Mouse (Mus musculus): ENCODE data around the gene Ube2i.
A peak's percentile ranks its signal among the peaks of the same experiment; 100 is the strongest.

The Ube2i gene

GRCm38 (mm10) chr17:25274571-25275346, at the start of gene Ube2i:
Gene Ube2i, minus strand, starts transcription at chr17:25274622.
- DNase-seq, result no peak

DNA sequence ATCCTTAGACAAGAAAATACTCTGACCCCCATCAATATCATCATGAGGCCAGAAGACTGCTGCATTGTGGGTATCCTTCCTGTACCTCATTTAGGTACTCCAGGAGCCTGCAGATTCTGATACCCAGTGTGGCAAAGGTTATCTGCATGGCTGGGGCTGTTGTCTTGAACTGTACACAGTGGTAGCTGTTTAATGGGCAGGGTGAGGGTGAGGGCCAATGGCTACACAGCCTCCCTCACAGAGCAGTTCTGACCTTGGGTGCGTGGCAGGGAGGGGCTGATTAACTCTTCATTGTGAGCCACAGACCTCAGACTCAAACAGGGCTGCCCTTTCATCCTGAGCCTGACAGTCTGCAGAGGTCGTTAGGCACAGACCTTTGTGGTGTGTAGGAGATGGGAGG, 48.5 kb upstream of the Ube2i start:
- DNase-seq, result no peak

- DNase-seq, result no peak
Measured at GRCm38 (mm10) chr17:25320819-25321218, 46.4 kb upstream of the Ube2i start.

DNA sequence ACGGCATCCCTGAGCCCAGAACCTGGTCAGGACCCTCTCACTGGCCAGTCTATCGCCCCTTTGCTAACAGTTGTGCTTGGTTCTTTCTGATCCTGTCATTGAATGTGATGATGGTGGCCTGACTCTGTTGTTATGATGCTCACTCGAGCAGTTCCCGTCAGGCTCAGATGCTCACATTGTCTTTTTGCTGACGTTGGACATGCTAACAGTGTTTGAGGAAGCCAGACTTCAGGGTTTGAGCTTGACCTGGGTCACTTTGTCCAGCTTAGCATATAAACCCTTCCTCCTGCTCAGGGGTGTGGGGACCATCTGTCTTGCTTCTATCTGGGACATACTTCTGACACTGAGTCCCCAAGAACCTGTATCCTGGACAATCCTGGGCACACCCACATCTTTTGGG, 43.9 kb upstream of the Ube2i start, which contains the start of gene Prss29:
Gene Prss29 (plus strand): TSS at position 301 of the 400 bp plus-strand sequence.
- no peak for DNase-seq

DNA sequence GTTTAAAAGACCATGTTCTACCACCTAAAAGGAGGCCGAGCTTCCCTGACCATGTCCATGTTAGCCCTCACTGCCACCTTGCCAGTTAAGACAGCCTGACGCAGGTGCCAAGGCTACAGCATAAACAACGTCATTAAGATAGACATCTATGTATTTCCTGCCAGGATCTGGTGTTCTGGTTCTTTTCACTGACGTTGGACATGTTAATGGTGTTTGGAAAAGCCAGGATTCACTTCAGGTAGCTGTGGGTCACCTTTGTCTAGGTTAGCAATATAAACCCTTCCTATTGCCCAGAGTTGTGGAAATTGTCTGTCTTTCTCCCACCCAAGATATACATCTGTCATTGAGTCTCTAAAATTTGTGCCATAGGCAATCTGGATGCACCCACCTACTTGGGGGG, 33.9 kb upstream of the Ube2i start, which contains the start of gene Prss28:
Gene Prss28 (plus strand): TSS at position 301 of the 400 bp plus-strand sequence.
- DNase-seq, result no peak

DNA sequence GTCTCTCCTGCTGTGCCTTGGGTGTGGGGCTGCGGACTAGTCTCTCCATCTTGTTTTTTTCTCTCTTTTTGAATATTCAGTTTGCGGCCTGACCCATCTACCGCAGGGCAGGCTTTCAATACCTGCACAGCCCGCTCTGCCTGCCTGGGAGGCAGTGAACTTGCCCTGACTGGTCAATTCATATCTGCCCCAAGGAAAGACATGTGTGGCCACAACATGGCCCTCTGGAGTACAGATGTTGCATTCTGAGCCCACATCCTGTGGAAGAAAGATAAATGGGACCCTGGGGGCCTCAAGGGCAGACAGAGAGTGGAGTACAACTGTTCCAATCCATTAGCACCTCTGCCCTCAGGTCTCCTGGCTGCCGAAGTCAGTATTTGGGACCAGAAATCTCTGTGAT, 23.7 kb upstream of the Ube2i start, which contains the start of gene Prss34:
Gene Prss34 (plus strand): TSS at position 301 of the 400 bp plus-strand sequence.
- no peak for DNase-seq

DNA sequence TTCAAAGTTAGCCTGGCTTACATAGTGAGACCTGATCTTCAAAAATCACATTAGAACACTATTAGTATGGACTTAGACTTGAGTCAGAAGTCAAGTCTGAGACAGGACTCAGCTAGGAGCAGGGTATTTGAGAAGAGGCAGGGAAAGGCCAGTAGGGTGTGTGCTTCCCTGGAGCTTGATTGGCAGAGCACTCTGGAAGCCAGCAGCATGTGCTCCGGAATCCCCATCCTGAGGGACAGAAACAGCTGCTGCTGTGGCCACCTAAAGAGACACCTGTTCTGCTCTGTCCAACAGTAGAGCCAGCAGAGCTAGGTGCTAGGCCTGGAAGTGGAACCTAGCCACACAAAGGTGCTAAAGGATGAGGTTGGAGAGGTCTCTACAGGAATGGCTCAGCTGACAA, 19.7 kb upstream of the Ube2i start:
- no peak for DNase-seq

GRCm38 (mm10) chr17:25293495-25293894, 19.1 kb upstream of the Ube2i start:
- no peak for DNase-seq

DNA sequence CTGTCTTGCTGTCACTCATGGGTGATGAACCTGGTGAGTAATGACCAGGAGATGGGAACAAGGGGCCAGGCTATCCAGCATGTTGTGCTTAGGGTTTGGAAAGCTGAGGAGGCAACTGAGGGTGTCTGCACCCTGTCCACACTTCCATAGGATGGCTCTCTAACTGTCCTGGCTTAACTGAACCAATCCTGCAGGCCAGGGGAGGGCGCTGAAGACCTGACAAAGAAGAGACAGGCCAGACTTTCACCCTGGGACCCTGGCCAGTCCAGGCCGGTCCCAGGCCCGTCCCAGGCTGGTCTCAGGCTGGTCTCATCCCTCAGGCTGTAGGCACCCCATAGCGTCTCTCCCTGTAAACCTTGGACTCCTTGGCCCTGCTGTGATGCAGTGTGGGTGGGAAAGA, 16.0 kb upstream of the Ube2i start:
- no peak for DNase-seq

DNA sequence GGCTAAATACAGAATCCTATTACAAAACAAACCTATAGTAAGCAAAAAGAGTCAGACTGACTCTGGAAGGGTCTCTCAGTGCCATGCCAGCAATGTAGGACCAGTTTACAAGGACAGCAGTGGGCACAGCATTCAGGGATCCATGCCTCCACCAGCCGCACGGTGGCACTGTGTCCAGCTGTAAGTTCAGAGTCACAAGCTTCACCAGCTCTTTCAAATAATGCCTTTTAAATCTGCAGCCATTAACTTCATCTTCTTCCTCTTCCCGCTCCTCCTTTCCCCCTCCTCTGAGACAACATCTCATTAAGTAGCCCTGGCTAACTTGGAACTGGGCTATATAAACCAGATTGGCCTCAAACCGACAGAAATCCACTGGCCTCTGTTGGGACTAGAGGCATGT, 14.4 kb upstream of the Ube2i start:
- peak in 1 of 2 experiments; percentile 55 for DNase-seq

GRCm38 (mm10) chr17:25285033-25285432, 10.6 kb upstream of the Ube2i start:
- peak; percentile 40 to 77 for DNase-seq

DNA sequence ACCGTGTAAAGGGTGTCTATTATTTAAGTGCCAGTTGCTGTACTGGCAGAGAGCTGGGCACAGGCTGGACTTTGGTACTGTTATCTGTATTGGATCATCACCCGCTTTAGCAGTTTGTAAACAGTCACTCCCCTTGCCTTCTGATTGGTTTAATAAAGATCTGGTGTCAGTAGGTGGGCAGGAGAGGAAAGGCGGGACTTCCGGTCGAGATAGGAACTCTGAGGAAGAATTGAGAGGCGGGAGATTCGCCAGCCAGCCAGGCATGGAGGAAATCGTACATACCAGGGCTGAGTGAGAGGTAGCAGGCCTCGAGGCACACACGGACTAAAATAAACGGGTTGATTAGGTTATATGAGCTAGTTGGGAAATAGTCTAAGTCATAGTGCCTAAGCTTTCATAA, 7.7 kb upstream of the Ube2i start:
- DNase-seq, result peak; percentile 62 to 71

GRCm38 (mm10) chr17:25275833-25276232, 1.4 kb upstream of the Ube2i start:
- DNase-seq, result no peak

GRCm38 (mm10) chr17:25273706-25274501, 518 bp downstream of the Ube2i start:
- DNase-seq, result peak; percentile 98

DNA sequence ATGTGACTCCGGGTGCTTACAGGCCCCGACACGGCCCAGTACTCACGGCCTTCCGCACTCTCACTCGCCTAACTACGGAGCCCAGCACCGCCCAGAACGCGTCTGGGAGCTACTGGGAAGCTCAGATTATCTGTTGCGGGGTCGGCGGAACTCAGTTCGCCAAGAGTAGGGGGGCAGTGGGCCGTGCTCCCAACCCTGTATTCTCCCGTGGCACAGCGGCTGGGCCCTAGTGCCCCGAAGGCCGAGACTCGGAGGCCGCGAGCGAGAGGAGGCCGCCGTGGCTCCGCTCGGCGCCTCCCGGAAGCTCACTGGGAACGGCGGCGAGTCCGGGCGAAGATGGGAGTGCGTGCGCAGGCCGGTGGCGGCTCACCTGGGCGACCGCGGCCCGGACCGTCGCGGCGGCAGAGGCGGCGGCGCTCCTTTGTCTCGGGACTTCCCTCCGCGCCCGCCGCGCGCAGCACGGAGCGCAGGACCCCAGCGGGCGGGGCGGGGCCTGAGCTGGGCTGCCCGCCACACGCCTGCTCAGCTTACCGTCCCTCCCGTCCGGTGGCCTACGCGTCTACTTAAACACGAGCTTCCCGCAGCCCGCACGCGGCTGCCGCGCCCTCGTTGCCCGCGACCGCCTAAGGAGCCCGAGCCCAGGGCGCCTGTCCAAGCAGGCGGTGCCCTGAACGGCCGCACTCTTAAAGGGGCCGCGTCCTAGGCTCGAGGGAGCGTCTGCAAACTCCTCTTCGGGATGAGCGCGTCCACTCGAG, 1.3 kb downstream of the Ube2i start:
- DNase-seq, result peak in 1 of 2 experiments; percentile 94

DNA sequence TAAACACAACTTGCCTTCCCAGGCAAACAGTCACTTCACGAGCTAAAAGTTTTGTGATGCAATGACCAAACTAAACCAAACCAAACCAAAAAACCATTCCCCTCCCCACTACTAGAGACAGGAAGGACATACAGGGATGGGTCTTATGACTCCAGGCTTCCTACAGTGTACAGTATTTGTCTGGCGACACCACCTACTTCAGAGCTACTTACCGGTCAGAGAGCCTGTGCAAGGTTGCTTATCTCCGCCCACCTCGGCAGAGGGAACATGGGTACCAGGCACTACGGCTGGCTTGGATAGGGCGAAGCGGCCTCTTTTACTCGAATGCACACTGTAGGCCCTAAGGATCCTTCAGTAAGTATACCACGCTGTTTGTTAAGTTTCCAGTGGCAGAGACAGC, 2.1 kb downstream of the Ube2i start:
- peak; percentile 41 to 60 for DNase-seq

DNA sequence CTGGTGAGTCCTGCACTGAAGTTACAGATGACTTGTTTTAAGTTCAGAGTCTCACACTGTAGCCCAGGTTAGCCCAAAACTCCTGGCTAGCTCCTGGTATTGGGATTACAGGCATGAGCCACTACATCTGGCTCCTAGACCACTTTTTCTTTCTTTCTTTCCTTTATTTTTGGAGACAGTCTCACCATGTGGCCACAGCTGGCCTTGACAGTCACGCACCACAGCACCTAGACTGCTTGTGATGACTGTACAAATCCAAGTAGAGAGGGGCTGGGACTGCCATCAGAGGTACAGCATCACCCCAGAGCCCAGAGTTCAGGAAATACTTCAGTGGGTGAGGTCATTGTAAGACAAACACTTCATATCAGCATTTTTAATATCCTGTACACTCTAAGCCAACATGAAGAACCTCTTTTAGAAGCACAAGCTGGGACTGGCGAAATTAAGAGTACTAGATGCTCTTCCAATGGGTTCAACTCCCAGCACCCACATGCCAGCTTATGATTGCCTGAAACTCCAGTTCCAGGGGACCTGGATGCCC, 3.6 kb downstream of the Ube2i start:
- no peak for DNase-seq

GRCm38 (mm10) chr17:25264453-25264852, 10.0 kb downstream of the Ube2i start:
- DNase-seq, result no peak

- DNase-seq, result no peak
Measured at GRCm38 (mm10) chr17:25257804-25258261, 16.6 kb downstream of the Ube2i start.

DNA sequence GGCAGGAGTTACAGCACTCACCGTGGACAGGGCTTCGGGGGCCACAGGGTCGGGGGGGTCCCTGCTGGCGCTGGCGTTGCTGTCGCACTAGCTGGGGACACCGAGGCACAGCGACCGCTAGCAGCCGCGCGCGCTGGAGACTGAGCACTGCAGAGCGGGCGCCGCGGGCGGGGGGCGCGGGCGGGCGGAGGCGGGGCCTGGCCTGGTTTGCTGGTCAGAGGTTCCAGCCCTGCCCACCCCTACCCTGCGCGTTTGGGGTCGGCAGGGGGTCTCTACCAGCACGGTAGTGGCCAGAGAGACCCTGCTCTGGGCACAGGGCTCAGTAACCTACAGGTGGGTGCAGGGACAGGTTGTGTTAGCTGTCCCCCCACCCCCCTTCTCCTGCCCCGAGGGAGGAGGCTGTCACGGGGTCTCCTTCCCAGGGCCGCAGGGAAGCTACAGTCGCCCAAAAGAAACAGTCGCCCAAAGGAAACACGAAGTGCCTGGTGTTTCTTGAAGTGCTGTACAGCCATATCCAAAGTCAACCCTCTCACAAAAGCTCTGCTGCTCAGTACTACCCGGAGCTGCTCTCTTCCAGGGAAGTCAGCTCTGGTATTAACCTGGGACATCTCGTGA, 18.2 kb downstream of the Ube2i start, which contains the start of gene Baiap3:
Gene Baiap3 (minus strand): TSS at position 225 of the 615 bp plus-strand sequence.
- peak; percentile 47 to 49 for DNase-seq

GRCm38 (mm10) chr17:25255110-25255509, 19.3 kb downstream of the Ube2i start:
- no peak for DNase-seq

DNA sequence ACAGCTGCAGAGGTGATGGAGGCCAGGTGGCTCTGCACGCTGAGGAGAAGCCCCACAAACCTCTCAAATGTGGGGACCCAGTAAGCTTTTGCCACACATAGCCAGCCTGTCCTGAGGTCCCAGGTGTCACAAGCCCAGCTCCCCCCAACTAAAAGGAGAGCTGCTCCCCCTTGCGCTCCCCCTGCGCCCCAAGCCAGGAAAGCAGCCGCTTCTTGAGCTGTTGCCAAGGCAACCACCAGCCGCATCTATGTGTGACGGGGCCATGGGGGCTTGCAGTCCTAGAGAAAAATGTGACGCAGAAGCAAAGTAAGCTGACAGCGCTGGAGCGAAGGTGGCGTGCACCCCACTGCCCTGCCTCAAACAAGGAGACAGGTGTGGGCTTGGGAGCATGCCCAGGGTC, 20.7 kb downstream of the Ube2i start:
- no peak for DNase-seq

All from lung, postnatal 4 days (tissue).